Mouse (Mus musculus): ENCODE results near the gene Ube4b. TPM values are rescaled to one million over a fixed set of nuclear protein-coding genes. Genes with fewer than 3 reads are reported as not detected.
A peak's percentile ranks its signal among the peaks of the same experiment; 100 is the strongest.
"Not testable (repeated sequence)": the region's sequence is repeated elsewhere in the genome, so short reads cannot be mapped to it uniquely, and the experiment has no call there.

Gene Ube4b
- 38.9 and 46.8 TPM in 2 replicates for total RNA-seq (2017)

DNA sequence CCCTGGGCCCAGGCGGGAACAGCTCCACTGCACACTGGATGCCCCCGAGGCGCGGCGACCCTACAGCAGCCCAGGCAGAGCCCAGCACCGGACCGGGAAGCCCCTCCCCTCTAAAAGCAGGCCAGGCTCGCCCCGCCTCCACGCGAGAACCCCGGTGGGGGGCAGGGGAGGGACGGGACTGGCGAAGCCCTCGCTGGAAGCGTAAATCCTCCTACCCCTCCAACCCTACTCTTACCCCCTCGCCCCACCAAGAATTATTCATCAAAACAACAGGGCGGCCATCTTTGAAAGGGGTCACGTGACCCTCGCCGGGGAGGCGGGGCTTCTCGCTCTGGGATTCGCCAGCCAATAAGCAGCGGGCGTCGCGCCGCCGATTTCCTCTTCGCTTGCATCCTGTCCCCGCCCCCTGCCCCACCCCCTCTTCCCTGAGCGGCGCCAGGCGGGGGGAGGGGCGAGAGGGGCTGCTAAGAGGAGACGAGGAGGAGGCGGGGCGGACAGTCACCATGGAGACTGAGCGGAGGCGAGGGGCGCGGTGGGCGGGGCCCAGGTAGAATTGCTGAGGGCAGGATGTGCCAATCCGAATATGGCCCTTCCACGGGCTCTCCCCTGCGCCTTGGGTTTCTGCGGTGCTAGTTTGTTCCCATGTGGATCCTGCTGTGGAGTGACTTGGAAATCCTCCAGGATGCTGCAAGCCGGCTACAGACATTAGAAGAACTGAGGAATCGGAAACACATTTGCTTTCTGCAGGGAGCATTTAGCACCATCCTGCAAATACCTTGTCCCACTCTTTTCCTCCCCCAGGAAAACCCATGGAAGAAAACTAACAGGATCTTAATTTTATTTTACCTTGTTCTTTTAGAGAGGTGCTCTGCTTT lies at the start of gene Ube4b:
Ube4b (minus strand) TSS at position 425 of the 875 bp plus-strand sequence.
- peak; percentile 90 for ATAC-seq (ENCODE audit: extremely low read depth, insufficient number of reproducible peaks, low FRiP score, poor library complexity, severe bottlenecking)

DNA sequence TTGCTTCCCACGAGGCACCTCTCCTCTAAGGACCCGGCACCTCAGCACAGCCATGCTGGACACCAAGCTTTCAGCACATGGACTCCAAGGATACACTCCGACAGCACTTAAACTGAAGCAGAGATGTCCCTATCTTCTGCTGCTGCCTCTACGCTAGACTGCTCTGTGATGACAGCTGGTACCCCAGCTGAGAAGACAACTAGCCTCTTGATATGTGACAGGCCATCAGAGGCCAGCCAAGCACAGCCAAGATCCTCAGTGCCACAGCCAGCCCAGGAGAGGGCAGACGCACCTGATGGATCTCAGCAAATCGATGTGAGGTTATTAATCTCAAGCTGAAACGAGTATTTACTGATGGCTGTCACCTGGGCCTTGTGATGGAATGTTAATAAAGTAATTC lies 48.5 kb upstream of the Ube4b start:
- ATAC-seq (ENCODE audit: extremely low read depth, insufficient number of reproducible peaks, low FRiP score, poor library complexity, severe bottlenecking): no peak

- ATAC-seq (ENCODE audit: extremely low read depth, insufficient number of reproducible peaks, low FRiP score, poor library complexity, severe bottlenecking): no peak
Observed at GRCm38 (mm10) chr4:149469557-149469956, 43.0 kb upstream of the Ube4b start.

DNA sequence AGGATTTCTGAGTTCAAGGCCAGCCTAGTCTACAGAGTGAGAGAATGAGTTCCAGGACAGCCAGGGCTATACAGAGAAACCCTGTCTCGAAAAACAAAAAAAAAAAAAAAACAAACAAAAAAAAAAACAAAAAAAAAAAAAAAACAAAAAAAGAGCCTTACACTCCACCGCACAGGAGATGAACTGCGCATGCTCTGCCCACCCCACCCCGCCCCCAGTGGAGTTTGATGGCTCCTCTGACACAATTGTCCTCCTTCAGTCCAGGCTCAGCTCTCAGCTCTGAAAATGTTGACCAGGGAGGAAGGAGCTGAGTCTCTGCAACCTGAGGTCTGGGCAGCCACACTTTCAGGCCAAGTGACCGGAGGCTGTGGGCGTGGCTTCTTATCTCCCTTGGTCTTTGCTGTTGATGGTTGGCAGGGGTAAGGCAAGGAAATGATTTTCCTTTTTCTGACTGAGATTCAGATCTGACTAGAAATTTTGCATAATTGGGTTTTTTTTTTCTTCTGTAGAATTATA lies 36.9 kb upstream of the Ube4b start:
- no peak for ATAC-seq (ENCODE audit: extremely low read depth, insufficient number of reproducible peaks, low FRiP score, poor library complexity, severe bottlenecking)

DNA sequence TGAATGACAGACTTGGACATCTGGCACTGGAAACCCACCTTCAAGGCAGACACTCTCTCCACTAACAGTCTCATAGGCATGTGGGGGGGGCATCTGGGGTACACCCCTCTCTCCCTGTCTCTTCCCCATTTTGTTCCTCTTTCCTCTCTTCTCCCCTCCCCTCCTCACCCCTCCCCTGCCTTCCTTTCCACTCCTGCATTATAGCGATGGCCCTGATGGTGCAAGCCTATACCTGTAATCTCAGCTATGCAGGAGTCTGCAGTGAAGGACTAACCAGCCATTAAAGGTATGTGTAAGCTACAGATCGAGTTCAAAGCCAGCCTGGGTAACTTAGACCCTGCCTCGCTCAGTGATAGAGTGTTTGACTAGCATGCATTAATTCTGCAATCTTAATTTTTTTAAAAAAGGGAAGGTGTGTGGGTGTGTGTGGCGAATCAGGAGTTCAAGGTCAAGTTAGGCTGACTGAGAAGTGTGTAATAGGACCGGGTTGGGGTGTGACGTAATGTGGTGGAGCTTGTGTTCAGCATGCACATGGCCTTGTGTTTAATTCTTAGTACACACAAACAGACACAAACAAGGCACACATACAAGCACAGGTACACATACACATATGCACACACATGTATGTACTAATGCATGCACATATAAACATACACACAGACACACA lies 35.9 kb upstream of the Ube4b start:
- ATAC-seq (ENCODE audit: extremely low read depth, insufficient number of reproducible peaks, low FRiP score, poor library complexity, severe bottlenecking): no peak

DNA sequence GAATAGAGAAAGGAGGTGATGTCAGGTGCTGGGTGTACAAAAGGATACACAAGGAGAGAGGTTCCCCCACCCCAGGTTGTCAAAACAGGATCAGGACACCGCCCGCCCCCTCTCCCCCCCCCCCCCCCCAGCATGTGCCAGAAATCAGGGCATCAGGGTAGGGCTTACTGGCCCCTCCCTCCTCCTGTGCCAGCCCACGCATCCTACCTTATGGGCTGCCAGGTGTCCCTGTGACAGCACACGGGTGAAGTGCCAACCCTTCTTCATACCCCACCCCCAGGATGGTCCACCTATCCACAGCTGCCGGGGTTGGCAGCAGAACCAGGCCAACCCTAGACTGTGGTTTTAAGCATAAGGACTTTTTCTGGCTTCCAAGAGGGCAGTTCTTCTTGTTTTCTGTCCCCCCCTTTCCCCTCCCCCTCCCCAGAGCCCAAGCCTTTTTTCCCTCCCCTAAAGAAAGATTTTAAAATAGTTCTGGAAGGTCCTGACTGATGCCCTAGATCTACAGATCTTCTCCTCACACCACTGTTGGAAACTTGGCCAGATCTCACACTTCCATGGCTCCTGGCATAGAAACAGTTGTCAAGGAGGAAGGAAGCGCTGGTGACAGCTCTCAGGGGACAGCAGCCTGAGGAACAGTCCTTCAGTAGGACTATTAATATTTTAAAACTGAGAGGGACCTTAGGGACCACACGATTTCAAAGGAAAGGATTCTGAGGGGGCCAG lies 35.2 kb upstream of the Ube4b start:
- ATAC-seq (ENCODE audit: extremely low read depth, insufficient number of reproducible peaks, low FRiP score, poor library complexity, severe bottlenecking): no peak

GRCm38 (mm10) chr4:149460475-149460874 lies 33.9 kb upstream of the Ube4b start:
- ATAC-seq (ENCODE audit: extremely low read depth, insufficient number of reproducible peaks, low FRiP score, poor library complexity, severe bottlenecking): not testable (repeated sequence)

DNA sequence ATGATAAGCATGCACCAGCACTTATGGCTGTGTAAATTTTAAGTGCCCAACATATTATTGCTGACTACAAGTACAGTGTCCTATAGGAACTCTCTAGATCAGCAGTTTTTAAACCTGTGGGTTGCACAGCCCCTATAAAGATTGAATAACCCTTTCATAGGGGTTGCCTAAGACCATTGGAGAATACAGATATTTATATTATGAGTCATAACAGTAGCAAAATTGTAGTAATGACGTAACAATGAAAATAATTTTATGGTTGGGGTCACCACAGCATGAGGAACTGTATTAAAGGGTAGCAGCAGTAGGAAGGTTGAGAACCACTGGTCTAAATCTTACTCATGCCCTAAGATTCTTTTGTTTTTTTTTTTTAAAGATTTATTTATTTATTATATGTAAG lies 32.9 kb upstream of the Ube4b start:
- no peak for ATAC-seq (ENCODE audit: extremely low read depth, insufficient number of reproducible peaks, low FRiP score, poor library complexity, severe bottlenecking)

DNA sequence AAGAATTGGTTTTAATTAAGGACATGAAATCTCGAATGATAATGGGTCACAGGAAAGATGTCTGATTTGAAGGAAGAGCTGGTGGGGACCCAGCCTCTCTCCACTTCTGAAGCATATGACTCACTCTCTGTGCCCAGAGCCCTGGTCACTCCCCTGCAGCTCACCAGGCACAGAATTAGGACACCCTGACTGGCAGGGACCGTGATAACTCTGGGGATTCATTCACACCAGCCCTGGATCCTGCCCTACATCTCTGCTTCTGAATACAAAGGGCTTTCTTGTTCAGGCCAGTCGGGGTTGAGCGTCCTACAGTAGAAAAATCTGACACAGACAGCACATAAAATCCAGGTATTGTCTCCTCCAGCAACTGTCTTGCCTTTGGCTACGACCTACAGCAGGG lies 32.0 kb upstream of the Ube4b start:
- ATAC-seq (ENCODE audit: extremely low read depth, insufficient number of reproducible peaks, low FRiP score, poor library complexity, severe bottlenecking): no peak

- ATAC-seq (ENCODE audit: extremely low read depth, insufficient number of reproducible peaks, low FRiP score, poor library complexity, severe bottlenecking): no peak
Observed at GRCm38 (mm10) chr4:149457831-149458430, 31.4 kb upstream of the Ube4b start.

DNA sequence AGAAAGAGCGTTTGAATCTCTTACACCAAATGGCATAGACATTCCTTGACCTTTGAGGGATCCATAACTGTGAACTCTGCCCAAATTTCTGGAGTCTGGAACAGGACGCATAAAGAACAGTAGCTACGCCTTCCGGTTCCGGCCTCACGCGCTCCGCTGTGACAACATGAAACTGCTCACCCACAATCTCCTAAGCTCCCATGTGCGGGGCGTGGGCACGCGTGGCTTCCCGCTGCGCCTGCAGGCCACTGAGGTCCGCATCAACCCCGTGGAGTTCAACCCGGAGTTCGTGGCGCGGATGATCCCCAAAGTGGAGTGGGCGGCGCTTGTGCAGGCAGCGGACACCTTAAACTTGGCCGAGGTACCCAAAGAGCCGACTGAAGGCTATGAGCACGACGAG lies 30.6 kb upstream of the Ube4b start:
- peak; percentile 69 for ATAC-seq (ENCODE audit: extremely low read depth, insufficient number of reproducible peaks, low FRiP score, poor library complexity, severe bottlenecking)

DNA sequence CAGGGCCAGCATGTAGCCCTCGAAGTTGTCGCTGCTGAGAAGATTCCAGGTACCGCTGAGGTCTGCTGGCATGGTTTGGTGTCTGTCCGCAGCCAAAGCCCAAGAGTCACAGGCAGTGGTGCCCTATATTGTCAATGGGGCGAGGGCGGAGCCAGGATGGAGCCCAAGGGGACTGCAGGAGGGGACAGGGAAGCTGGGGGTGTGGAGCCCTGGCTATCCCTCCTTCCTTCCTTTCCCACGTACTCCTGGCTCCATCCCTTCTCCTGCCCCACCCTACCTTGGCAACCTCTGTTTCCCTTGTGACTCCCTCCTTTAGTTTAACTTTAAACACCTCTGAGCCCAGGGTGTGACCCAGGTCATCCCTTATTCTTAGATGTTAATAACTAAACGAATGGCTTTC lies 28.3 kb upstream of the Ube4b start, which contains the start of gene Rbp7:
Rbp7 (minus strand) TSS at position 100 of the 400 bp plus-strand sequence.
- no peak for ATAC-seq (ENCODE audit: extremely low read depth, insufficient number of reproducible peaks, low FRiP score, poor library complexity, severe bottlenecking)

DNA sequence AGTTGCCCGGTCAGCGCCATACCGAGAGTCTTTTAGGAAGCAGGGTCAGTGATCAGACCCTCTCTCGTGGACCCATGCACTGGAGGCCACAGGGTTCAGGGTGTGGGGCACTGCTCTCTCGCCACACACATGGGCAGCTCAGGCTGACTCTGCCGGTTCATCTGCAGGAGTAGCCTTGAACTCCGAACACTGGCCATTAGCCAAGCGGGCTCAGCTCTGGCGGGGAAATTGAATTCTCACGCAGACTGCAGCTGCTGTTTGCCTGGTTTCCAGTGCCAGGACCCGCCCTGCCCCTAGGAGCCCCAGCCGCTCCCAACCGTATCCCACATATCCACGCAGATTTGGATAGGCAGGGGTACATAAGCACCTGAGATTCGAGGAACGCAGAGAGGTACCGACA lies 27.7 kb upstream of the Ube4b start:
- ATAC-seq (ENCODE audit: extremely low read depth, insufficient number of reproducible peaks, low FRiP score, poor library complexity, severe bottlenecking): no peak

DNA sequence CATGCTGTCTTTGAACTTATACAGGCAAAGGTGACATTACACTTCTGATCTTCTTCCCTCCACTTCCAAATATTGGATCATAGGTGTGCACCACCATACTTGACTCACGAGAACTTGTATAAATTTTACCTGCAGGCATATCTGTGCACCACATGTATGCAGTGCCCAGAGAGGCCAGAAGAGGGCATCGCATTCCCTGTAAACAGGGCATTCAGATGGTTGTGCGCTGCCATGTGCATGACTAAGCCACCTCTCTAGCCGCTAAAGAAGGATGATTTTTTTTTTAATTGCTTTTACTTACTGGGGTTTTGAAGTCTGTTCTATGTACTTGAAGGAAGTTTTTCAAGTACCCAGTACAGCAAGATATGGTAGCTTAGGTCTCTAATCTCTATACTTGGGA lies 27.1 kb upstream of the Ube4b start:
- ATAC-seq (ENCODE audit: extremely low read depth, insufficient number of reproducible peaks, low FRiP score, poor library complexity, severe bottlenecking): no peak

DNA sequence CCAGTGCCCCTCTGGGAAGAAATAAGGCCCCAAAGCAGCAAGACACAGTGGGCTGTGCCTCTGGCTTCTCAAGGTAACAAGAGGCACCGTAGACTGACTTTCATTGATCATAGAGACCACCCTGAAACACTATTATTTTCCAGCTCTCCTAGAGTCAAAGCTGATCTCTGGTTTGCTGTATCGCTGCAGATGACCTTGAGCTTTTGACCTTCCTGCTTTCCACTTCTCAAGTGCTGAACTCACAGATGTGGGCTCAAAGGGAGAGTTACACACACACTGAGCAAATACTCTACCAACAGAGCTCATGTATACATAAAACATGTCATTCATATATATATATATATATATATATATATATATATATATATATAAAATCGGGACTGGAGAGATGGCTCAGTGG lies 24.1 kb upstream of the Ube4b start:
- no peak for ATAC-seq (ENCODE audit: extremely low read depth, insufficient number of reproducible peaks, low FRiP score, poor library complexity, severe bottlenecking)

DNA sequence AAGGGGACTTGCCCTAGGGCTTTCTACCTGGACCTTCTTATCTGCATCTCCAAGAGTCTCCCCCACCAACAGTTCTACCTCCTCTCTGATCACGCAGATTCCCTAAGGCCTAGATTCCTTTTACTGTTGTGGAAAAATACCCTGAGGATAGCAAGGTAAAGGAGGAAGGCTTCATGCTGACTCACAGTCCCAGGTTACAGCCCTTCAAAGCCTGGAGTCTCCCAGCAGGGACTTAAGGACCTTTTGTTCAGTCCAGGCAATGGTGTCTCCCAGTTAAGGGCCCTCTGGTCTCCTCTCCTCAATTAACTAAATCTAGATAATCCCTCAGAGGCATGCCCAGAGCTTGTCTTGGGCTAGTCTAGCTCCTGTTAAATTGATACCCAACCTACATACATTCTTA lies 19.8 kb upstream of the Ube4b start:
- ATAC-seq (ENCODE audit: extremely low read depth, insufficient number of reproducible peaks, low FRiP score, poor library complexity, severe bottlenecking): no peak

DNA sequence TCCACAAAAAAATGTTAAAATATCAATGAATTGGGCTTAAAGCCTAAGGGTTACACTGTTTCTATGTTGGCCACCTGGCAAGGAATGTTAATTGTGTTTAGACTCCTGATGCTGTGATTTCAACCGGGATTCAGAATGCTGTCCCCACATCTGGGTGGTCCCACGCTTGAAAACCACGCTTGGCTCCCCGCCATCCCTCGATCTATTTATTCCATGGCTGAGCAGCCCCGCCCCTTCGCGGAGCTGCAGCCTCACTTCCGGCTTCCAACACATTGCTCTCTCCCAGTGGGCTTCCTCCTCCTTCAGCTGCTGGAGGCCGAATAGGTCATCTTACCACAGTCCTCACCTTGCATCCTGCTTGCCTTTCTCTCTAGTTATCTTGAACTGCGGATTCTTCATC lies 19.3 kb upstream of the Ube4b start:
- no peak for ATAC-seq (ENCODE audit: extremely low read depth, insufficient number of reproducible peaks, low FRiP score, poor library complexity, severe bottlenecking)

DNA sequence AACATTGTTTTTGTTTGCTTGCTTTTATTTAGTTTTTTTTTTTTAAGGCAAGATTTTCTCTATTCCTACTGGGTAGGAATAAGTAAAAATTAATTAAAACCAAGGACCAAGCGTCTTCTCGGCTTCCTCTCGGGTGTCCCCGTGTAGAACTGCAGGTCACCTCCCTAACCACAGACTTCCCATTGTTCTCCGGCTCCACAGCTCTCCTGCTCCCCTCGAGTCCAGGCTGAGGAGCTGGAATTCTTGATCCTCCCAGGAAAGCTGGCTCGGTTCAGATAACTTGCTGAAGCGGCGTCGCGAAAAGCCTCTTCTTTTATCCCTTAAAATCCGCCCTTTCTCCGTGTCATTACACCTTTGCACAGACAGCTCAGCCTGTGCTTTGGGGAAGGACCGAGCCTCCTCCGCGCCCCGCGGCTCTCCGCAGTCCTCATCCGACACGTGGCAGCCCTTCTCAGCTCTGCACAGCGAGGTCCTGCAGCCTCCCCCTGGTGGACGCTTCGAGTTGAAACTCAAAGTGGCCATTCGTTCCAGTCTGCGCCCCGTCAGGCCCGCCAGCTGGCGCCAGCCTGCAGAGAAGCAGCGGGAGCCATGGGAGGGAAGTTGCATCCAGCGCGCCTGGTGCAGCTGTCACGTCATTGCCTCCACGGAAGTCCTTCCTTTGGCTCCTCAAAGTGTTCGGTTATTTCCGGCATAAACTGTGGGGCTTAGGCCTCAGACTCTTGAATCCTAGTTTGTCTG lies 18.6 kb upstream of the Ube4b start:
- ATAC-seq (ENCODE audit: extremely low read depth, insufficient number of reproducible peaks, low FRiP score, poor library complexity, severe bottlenecking): peak; percentile 98

Data from neutrophil, adult 5-6 weeks (primary cell).